Mouse (Mus musculus): Measurements from ENCODE around the gene Lrrc39.
"Not testable (repeated sequence)": the region's sequence is repeated elsewhere in the genome, so short reads cannot be mapped to it uniquely, and the experiment has no call there.

Gene Lrrc39

DNA sequence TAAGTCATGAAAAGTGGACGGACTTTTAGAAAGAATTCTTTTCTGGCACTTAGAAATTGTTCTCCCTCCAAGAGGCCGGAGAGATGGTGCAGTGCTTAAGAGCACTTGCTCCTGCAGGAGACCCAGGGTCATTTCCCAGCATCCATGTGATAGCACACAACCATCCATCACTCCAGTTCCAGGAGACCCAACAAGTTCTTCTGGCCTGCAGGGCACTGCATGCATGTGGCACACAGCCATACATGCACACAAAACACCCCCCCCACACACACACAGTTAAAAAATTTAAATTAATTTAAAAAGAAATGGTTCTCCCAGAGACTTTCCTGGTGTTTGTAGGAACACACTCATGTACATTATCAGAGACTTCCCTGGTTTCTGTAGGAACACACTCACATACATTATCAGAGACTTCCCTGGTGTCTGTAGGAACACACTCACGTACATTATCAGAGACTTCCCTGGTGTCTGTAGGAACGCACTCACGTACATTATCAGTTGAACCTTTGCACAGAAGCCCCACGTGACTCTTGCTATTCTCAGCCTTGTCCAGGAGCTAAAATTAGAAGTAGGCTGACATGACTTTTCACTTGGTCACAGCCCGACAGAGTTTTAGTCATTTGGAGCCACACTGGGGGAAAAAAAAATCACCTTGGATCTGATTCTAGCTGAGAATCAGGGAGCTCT is at the start of gene Lrrc39:
TSS of gene Lrrc39 (plus strand) at position 566 of the 687 bp plus-strand sequence.
- DNase-seq (ENCODE audit: low read depth) = no peak

DNA sequence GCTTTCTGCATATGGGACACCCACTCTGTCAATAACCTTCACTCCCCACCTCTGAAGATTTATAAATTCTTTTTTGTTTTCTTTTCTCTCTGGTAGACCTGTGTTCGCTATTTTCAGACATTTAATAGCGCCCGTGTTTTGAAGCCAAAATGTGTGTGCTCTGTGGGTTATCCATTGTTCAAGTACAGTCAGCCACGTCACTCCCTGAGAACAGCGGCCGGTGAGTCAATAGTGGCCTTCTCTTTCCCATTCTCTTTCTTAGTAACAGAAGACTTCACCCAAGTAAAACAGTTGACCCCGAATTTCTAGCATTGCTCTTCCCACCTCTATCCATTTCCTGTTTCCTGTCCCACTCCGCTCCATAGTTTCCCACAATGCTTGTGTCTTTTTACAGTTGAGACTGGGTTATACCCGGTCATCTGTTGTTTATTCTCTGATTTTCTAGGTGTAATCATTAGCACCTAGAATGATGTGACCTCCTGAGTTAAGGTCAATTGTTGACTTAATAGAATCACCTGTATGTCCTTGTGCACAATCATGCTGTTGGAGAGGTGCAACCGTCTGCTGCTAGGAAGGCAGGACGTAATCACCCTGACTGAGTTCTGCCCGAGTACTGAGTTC is 42.5 kb upstream of the Lrrc39 start:
- no peak for DNase-seq (ENCODE audit: low read depth)

GRCm38 (mm10) chr3:116529741-116530140 is 33.0 kb upstream of the Lrrc39 start:
- no peak for DNase-seq (ENCODE audit: low read depth)

DNA sequence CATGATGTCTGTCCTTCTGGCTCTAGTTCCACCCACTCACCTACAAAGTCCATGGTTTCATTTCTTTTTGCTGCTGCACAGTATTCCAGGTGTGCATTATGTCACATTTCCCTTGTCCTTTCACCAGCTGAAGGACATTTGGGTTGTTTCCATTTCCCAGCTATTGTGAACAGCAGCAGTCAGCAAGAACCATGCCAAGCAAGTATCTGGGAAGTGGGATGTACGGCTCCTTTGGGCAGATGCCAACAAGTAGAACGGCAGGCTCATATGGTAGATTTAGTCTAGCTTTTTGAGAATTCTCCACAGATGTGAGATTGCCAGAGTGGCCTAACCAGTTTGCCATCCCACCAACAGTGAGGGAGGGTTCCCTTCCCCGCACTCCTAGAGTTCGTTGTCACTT is 31.9 kb upstream of the Lrrc39 start:
- no peak for DNase-seq (ENCODE audit: low read depth)

GRCm38 (mm10) chr3:116536428-116537199 is 26.2 kb upstream of the Lrrc39 start:
- DNase-seq (ENCODE audit: low read depth) = no peak

- DNase-seq (ENCODE audit: low read depth) = no peak
These were observed 25.6 kb upstream of the Lrrc39 start for GRCm38 (mm10) chr3:116537200-116537573.

DNA sequence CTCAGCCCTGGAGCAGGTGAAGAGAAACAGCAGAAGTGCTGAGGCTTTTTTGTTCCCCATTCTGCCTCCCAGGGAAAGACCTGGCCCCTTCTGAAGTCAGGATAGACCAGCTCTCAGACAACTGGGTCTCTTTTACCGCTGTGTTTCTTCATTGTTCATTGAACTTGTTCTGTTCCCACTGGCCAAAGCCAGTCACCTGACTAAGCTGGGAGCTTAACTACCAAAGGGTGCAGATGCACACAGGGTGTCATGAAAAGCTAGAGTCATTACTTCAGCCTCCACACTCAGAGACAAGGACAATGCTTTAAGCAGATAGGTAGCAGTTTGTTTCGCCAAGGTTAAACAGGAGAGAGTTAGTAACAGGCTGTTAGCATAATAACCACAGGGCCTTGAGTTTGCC is 20.7 kb upstream of the Lrrc39 start:
- DNase-seq (ENCODE audit: low read depth) = no peak

DNA sequence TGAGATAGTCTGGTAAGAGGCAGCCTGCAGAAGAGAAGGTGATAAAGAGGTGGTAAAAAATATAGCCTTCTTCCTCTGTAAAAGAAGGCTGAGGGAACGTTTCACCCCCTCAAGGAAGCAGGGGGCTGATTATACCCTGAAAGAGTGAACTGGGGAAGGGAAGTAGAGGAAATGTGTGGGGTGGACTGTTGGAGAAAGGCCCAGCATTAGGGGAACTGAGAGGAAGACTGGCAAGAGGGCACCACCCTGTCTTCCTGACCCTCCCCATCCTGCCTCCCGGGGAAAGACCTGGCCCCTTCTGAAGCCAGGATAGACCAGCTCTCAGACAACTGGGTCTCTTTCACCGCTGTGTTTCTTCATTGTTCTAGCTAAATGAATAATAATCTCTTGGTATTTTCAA is 20.2 kb upstream of the Lrrc39 start:
- no peak for DNase-seq (ENCODE audit: low read depth)

DNA sequence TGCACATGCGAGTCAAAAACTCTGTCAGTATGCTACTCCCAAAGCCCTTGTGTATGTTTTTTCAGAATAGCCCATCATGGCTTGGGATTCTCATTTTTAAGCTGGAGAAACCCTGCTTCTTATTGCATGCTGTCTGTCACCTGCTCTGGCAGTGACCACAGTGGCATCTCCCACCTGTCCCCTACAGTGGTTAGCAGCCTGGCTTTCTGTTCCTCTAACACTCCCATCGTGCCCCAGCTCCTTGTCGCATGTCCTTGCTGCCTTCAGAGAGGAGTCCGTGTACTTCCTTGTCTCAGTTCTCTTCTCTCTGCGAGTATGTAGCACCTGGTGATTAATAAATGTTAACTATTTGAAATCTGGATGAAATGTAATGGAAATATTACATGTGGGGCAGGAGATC is 15.3 kb upstream of the Lrrc39 start:
- DNase-seq (ENCODE audit: low read depth) = no peak

DNA sequence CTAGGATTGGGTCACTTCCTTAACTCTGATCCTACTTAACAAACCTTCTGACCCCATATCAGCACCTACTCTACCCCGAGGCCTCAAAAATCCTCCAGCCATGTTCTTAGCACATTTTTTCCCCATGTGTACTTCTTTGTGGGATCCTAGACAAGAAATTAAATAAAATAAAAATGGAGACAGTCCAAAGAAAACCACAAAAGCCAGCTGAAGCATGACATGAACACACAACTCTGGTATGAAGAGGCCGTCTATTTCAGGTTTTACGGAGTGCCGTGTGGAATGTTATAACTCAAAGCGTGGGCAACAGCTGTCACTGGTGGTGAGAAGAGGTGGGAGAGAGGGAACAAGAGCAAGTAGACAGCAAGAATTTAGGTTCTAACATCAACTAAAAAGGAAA is 11.4 kb upstream of the Lrrc39 start:
- DNase-seq (ENCODE audit: low read depth) = no peak

- not testable (repeated sequence) for DNase-seq (ENCODE audit: low read depth)
These were observed 1.5 kb upstream of the Lrrc39 start for GRCm38 (mm10) chr3:116561315-116561714.

DNA sequence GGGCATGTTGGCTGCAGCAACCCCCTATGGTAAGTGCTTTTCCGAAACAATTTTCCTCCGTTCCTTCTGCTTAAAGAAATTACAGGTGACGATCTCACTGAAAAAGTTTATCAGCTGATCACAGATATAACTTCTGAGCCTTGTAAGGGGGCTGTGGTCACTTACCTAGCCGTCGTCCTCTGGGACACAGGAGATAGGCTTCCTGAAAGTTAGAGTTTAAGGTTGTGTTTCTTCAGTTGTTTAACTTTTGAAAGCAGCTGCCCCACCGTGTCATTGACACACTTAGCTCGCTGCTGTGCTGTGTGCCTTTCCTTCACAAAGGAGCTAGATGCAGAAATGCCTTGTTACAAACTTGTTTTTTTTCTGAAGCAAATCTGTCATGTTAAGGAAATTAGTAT is 321 bp downstream of the Lrrc39 start:
- DNase-seq (ENCODE audit: low read depth) = no peak

DNA sequence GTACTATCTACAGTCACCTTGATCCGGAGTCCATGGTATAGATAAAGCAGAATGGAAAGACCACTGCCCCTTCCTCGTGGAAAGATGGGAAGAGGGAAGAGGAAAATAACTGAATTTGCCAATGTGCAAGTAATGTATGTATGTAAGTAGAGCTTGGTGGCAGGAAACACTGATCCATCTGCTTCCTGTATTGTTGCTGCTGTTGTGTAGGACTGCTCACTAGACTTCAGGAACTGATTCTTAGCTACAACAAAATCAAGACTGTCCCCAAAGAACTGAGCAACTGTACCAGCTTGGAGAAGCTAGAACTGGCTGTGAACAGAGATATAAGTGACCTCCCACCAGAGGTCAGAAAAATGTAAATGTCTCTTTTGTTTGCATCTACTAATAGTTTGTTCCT is 7.9 kb downstream of the Lrrc39 start:
- DNase-seq (ENCODE audit: low read depth) = no peak

GRCm38 (mm10) chr3:116577286-116577685 is 14.5 kb downstream of the Lrrc39 start:
- peak; percentile 17 for DNase-seq (ENCODE audit: low read depth)

DNA sequence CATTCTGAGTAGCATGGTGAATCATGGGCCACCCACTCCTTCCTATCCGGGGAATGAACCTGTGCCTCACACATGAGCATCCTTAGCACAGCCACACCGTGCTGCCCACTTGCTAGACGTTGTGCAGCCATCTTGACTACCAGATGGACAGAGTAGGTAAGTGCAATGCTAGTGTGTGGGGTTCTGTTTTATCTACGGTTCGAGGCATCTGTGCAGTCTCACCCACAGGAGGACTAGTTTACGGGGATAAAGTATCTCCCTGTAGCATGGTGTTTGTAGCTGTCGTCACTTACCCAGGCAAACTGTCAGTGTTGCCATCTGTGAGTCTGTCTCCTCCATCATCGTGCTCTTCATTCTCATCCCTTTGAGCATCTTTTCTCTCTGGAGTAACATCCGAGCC is 19.4 kb downstream of the Lrrc39 start:
- DNase-seq (ENCODE audit: low read depth) = no peak

- DNase-seq (ENCODE audit: low read depth) = no peak
These were observed 31.4 kb downstream of the Lrrc39 start for GRCm38 (mm10) chr3:116594076-116594727.

GRCm38 (mm10) chr3:116594728-116595602 is 32.2 kb downstream of the Lrrc39 start, which contains the start of gene Sass6:
Sass6 (plus strand) TSS chr3:116594982.
- peak; percentile 99 for DNase-seq (ENCODE audit: low read depth)

DNA sequence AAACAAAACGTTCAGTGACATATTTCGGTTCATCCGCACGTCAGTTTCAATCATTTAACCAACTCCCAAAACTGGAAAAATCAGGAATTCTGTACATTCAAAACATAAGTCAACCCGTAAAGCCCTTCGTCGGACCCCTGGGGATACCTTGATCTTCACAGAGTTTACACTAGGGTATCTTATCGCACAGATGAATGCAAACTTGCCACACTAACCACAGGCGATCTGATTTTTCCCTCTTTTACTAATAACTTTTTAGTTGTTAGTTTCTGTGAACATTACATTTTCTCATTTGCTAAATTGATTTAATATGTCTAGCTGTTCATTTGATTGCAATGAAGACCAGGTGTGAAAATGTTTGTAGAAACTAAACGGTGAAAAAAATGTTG is 32.8 kb downstream of the Lrrc39 start:
- DNase-seq (ENCODE audit: low read depth) = no peak

- DNase-seq (ENCODE audit: low read depth) = no peak
These were observed 36.9 kb downstream of the Lrrc39 start for GRCm38 (mm10) chr3:116599705-116600104.

GRCm38 (mm10) chr3:116601005-116601404 is 38.2 kb downstream of the Lrrc39 start:
- DNase-seq (ENCODE audit: low read depth) = no peak

GRCm38 (mm10) chr3:116601781-116602180 is 39.0 kb downstream of the Lrrc39 start:
- no peak for DNase-seq (ENCODE audit: low read depth)

DNA sequence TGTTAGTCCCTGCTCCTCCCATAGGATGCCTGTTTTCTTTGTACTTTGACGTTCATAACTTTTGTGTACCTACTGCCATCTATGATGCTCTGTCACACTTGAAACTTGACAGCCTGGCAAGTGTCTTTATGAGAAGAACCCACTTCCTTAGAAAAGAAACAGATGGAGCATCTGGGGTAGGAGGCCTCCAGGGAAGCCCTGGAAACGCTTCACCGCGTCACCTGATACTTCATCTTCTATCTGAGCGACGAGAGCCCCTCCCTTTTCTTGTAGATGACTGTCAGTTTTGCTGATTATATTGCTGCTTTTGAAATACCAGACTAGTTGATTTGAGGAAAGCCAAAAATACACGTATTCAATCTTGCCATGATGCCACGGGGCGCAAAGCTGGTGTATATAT is 41.8 kb downstream of the Lrrc39 start:
- DNase-seq (ENCODE audit: low read depth) = no peak

All from induced T-regulatory cell, adult 2 months (primary cell).